Mouse (Mus musculus): ENCODE measurements around the gene Ptger2. TPM values are rescaled to one million over a fixed set of nuclear protein-coding genes. Genes with fewer than 3 reads are reported as not detected.
A peak's percentile ranks its signal among the peaks of the same experiment; 100 is the strongest.

The Ptger2 gene
- polyA plus RNA-seq, 1 experiment from 2014 or later, result 0.32 TPM

DNA sequence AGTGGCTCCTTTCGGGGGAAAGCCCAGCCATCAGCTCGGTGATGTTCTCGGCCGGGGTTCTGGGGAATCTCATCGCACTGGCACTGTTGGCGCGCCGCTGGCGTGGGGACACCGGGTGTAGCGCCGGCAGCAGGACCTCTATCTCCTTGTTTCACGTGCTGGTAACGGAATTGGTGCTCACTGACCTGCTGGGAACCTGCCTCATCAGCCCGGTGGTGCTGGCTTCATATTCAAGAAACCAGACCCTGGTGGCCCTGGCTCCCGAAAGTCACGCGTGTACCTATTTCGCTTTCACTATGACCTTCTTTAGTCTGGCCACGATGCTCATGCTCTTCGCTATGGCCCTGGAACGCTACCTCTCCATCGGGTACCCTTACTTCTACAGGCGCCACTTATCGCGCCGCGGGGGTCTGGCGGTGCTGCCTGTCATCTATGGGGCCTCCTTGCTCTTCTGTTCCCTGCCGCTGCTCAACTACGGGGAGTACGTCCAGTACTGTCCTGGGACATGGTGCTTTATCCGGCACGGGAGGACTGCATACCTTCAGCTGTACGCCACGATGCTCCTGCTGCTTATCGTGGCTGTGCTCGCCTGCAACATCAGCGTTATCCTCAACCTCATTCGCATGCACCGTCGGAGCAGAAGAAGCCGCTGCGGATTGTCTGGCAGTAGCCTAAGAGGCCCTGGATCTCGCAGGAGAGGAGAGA lies 1.2 kb downstream of the Ptger2 start:
- WGBS, result 3% methylated on average over 45 of the region's 45 CpGs
- ATAC-seq (ENCODE audit: low FRiP score) (peak; percentile 41), DNase-seq (ENCODE audit: low spot score) (peak; percentile 58)
- Histone ChIP-seq H3K4me2 (replicated peaks; ENCODE audit: low read depth, low read length) (peak overlapping the region; percentile 52), H3K9me3 (ENCODE audit: control insufficient read depth, low read length) (no peaks in the 10 kb centered on the region), H3K27me3 (ENCODE audit: control insufficient read depth, insufficient read depth, low read length) (peaks cover 6% of the 10 kb centered on the region), H3K27ac (ENCODE audit: low read depth, low read length) (no peak overlapping the region), H3K36me3 (ENCODE audit: control insufficient read depth, insufficient read depth, low read length) (no peaks in the 10 kb centered on the region), H3K4me1 (replicated peaks; ENCODE audit: control insufficient read depth, insufficient read depth, low read length) (no peaks in the 10 kb centered on the region; the same call in 1 of the 2 replicates), H3K4me3 (ENCODE audit: low read depth, low read length) (peak overlapping the region; percentile 39), H3K9ac (ENCODE audit: low read depth, low read length) (peak overlapping the region; percentile 32; the same call in 1 of the 2 replicates)

DNA sequence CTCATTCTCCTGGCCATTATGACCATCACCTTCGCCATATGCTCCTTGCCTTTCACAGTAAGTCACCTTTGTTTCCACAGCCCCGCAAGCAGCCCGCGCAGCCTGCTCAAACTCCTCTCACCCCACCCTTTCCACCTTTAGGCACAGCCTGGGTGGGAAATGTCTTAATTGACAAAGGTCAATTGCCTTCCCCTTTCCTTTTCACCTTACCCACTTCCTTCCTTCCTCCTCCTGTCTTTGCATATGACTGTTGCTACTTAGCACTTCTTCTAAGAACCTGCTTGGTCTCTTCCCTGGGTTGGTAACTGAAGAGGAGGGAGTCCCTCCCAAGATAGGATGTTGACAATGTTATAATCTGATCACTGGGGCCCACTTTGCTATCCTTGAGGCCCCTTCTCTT lies 1.8 kb downstream of the Ptger2 start:
- Histone ChIP-seq H3K36me3 (ENCODE audit: control insufficient read depth, insufficient read depth, low read length) (no peaks in the 10 kb centered on the region), H3K4me1 (replicated peaks; ENCODE audit: control insufficient read depth, insufficient read depth, low read length) (no peaks in the 10 kb centered on the region; the same call in 1 of the 2 replicates), H3K9me3 (ENCODE audit: control insufficient read depth, low read length) (no peaks in the 10 kb centered on the region), H3K4me2 (replicated peaks; ENCODE audit: low read depth, low read length) (peak overlapping the region; percentile 52), H3K4me3 (ENCODE audit: low read depth, low read length) (peak overlapping the region; percentile 39), H3K27ac (ENCODE audit: low read depth, low read length) (no peak overlapping the region), H3K27me3 (ENCODE audit: control insufficient read depth, insufficient read depth, low read length) (peaks cover 6% of the 10 kb centered on the region), H3K9ac (ENCODE audit: low read depth, low read length) (no peak overlapping the region)
- ATAC-seq (ENCODE audit: low FRiP score) (no peak), DNase-seq (ENCODE audit: low spot score) (no peak)
- 33% methylated on average over 4 of the region's 4 CpGs for WGBS

DNA sequence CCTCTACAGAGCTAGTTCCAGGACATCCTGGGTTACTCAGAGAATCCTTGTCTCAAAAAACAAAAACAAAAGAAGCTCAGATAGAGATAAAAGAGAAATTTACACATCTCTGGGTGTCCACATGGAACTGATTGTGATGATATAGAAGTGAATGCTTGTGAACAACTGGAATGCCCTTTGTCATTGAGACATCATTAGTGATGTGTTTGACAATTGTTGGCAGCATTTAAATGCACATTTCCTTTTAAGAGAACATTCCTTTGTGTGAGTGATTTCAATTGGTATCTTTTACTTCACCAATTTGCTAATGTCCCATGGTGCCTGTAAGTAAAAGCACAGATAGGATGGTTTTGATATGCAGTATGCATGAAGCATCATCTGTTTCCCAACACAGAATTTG lies 6.3 kb downstream of the Ptger2 start:
- H3K27me3 ChIP-seq (ENCODE audit: control insufficient read depth, insufficient read depth, low read length), result peaks cover 6% of the 10 kb centered on the region
- ATAC-seq (ENCODE audit: low FRiP score) (no peak), DNase-seq (ENCODE audit: low spot score) (no peak)
- H3K4me3 ChIP-seq (ENCODE audit: low read depth, low read length), result no peak overlapping the region
- H3K4me2 ChIP-seq (replicated peaks; ENCODE audit: low read depth, low read length), result no peak overlapping the region
- H3K9me3 ChIP-seq (ENCODE audit: control insufficient read depth, low read length), result no peaks in the 10 kb centered on the region
- no peaks in the 10 kb centered on the region for H3K36me3 ChIP-seq (ENCODE audit: control insufficient read depth, insufficient read depth, low read length)
- no peaks in the 10 kb centered on the region; the same call in 1 of the 2 replicates for H3K4me1 ChIP-seq (replicated peaks; ENCODE audit: control insufficient read depth, insufficient read depth, low read length)
- no peak overlapping the region for H3K27ac ChIP-seq (ENCODE audit: low read depth, low read length)
- no peak overlapping the region for H3K9ac ChIP-seq (ENCODE audit: low read depth, low read length)

DNA sequence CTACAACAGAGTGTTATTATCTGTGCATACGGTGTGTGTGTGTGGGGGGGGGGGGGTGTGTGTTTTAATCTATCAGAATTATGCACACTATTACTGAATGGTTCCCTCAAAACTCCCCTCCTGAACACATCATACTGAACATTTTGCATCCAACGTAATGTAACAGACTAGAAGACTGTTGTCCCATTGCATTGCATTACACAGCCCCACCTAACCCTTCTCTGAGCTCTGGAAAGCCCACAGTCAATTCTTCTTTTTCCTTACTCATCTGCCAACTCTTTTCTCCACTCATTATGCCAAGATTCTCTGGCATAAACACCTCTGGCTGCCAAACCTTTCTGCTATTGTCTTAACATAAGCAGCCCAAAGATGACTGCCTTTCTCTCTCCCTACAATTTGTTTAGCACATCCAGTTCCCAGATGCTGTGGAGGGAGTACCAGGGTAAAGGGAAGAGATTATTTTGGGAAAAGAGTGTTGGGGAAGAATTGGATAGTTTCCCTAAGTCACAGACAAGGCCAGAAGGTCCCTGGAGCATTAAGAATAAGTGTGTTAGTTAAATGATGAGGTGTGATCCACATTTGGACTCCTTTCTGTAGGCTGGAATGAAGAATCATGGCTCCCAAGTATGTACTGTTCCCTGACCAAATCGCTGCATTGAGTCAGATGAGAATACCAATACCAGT lies 12.2 kb downstream of the Ptger2 start:
- H3K36me3 ChIP-seq (ENCODE audit: control insufficient read depth, insufficient read depth, low read length), result no peaks in the 10 kb centered on the region
- no peaks in the 10 kb centered on the region for H3K9me3 ChIP-seq (ENCODE audit: control insufficient read depth, low read length)
- H3K27ac ChIP-seq (ENCODE audit: low read depth, low read length), result no peak overlapping the region
- DNase-seq (ENCODE audit: low spot score) (no peak), ATAC-seq (ENCODE audit: low FRiP score) (no peak)
- H3K4me3 ChIP-seq (ENCODE audit: low read depth, low read length), result no peak overlapping the region
- H3K4me2 ChIP-seq (replicated peaks; ENCODE audit: low read depth, low read length), result no peak overlapping the region
- no peaks in the 10 kb centered on the region for H3K27me3 ChIP-seq (ENCODE audit: control insufficient read depth, insufficient read depth, low read length)
- no peak overlapping the region for H3K9ac ChIP-seq (ENCODE audit: low read depth, low read length)
- WGBS, result 88% methylated on average over 3 of the region's 3 CpGs
- H3K4me1 ChIP-seq (replicated peaks; ENCODE audit: control insufficient read depth, insufficient read depth, low read length), result no peaks in the 10 kb centered on the region

DNA sequence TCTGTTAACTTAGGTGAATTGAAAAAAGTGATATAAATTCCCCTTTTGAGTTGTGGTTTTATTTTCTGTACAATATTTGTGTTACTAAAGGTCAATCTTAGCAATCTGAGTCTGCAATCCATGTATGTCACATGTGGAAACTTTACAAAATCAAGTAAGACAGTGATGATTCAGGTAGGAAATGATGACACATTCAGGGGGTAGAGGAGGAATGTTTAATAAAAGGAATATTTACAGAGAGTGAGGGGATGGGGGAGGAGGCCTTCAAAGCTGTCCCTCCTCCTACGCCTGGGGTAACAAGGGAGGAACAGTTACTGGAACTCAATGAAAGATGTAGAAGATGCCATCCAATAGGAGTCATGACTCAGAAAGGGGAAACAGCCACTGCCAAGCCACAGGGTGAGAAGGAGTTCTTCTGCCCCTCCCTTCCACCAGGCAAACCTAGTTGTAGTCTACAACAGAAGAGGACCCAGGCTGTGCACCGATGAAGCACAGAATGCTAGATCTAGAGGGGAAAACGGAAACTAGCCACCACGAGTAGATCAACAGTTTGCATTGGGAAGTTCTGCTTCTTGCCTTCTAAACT lies 17.8 kb downstream of the Ptger2 start:
- DNase-seq (ENCODE audit: low spot score), result no peak
- H3K27me3 ChIP-seq (ENCODE audit: control insufficient read depth, insufficient read depth, low read length), result no peaks in the 10 kb centered on the region
- no peak overlapping the region for H3K4me2 ChIP-seq (replicated peaks; ENCODE audit: low read depth, low read length)
- H3K36me3 ChIP-seq (ENCODE audit: control insufficient read depth, insufficient read depth, low read length), result no peaks in the 10 kb centered on the region
- no peaks in the 10 kb centered on the region for H3K4me1 ChIP-seq (replicated peaks; ENCODE audit: control insufficient read depth, insufficient read depth, low read length)
- ATAC-seq (ENCODE audit: low FRiP score), result no peak
- no peak overlapping the region for H3K4me3 ChIP-seq (ENCODE audit: low read depth, low read length)
- no peak overlapping the region for H3K27ac ChIP-seq (ENCODE audit: low read depth, low read length)
- 86% methylated on average over 4 of the region's 4 CpGs for WGBS
- no peak overlapping the region for H3K9ac ChIP-seq (ENCODE audit: low read depth, low read length)
- H3K9me3 ChIP-seq (ENCODE audit: control insufficient read depth, low read length), result no peaks in the 10 kb centered on the region

DNA sequence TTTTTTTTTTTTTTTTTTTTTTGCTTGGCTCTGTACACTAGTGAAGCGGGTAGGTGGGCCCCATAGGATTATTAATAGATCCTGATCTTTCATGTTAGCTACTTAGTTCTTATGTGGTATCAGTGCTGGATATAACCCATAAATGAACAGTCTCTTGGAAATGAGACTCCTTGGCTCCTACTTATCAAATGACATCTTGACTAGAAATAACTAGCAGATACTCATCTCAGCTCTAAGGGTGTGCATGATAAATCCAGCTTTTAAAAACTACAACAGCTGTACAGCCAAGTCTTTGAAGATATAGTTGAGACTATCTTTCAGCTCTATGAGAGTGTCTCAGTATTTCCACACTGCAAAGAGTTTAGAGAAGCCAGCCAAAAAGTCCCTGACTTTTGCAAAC lies 21.2 kb downstream of the Ptger2 start:
- ATAC-seq (ENCODE audit: low FRiP score) (no peak), DNase-seq (ENCODE audit: low spot score) (no peak)
- Histone ChIP-seq H3K4me1 (replicated peaks; ENCODE audit: control insufficient read depth, insufficient read depth, low read length) (no peaks in the 10 kb centered on the region), H3K4me2 (replicated peaks; ENCODE audit: low read depth, low read length) (no peak overlapping the region), H3K9ac (ENCODE audit: low read depth, low read length) (no peak overlapping the region), H3K4me3 (ENCODE audit: low read depth, low read length) (no peak overlapping the region), H3K9me3 (ENCODE audit: control insufficient read depth, low read length) (no peaks in the 10 kb centered on the region), H3K36me3 (ENCODE audit: control insufficient read depth, insufficient read depth, low read length) (no peaks in the 10 kb centered on the region), H3K27me3 (ENCODE audit: control insufficient read depth, insufficient read depth, low read length) (no peaks in the 10 kb centered on the region), H3K27ac (ENCODE audit: low read depth, low read length) (no peak overlapping the region)
- WGBS, result 85% methylated on average over 1 of the region's 1 CpGs

DNA sequence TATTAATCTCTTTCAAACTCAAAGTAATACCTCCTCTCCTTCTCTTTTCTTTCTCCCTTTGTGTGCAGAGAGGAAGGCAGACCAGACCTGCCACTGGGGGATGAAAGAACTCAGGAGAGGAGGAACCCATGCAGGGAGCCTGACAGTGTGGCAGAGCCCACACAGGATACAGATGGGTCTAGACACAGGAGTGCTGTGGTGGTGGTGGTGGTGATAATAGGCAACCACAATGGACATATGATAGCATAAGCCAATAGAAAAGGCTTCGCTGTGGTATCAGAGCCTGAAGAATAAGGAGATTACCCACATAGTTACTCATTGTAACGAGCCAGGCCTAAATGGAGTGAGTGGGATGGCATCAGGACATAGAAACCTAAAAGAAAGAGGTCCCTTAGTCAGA lies 23.3 kb downstream of the Ptger2 start:
- H3K4me3 ChIP-seq (ENCODE audit: low read depth, low read length), result no peak overlapping the region
- no peak overlapping the region for H3K9ac ChIP-seq (ENCODE audit: low read depth, low read length)
- DNase-seq (ENCODE audit: low spot score), result no peak
- no peak overlapping the region for H3K27ac ChIP-seq (ENCODE audit: low read depth, low read length)
- H3K27me3 ChIP-seq (ENCODE audit: control insufficient read depth, insufficient read depth, low read length), result no peaks in the 10 kb centered on the region
- WGBS, result 90% methylated on average over 2 of the region's 2 CpGs
- H3K4me2 ChIP-seq (replicated peaks; ENCODE audit: low read depth, low read length), result no peak overlapping the region
- H3K9me3 ChIP-seq (ENCODE audit: control insufficient read depth, low read length), result no peaks in the 10 kb centered on the region
- no peak for ATAC-seq (ENCODE audit: low FRiP score)
- no peaks in the 10 kb centered on the region for H3K36me3 ChIP-seq (ENCODE audit: control insufficient read depth, insufficient read depth, low read length)
- H3K4me1 ChIP-seq (replicated peaks; ENCODE audit: control insufficient read depth, insufficient read depth, low read length), result no peaks in the 10 kb centered on the region

DNA sequence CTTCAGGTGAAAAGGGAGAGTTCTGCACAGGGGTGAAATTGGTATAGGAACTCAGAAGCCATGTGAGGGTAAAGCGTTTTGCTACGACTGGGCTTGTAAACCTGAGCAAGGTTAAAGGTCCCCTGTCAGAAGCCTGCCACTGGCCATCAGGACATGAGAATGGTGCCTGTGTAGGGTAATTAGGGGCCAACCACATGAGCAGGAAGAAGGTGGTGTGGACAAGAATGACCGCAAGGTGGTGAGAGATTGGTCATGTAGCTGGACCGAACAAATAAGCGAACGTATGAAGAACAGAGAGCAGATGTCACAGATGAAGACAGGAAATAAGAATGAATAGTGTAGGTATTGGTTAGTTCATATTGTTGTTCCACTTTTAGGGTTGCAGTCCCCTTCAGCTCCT lies 23.7 kb downstream of the Ptger2 start:
- DNase-seq (ENCODE audit: low spot score), result no peak
- H3K4me2 ChIP-seq (replicated peaks; ENCODE audit: low read depth, low read length), result no peak overlapping the region
- no peak overlapping the region for H3K27ac ChIP-seq (ENCODE audit: low read depth, low read length)
- WGBS, result 96% methylated on average over 6 of the region's 6 CpGs
- no peaks in the 10 kb centered on the region for H3K9me3 ChIP-seq (ENCODE audit: control insufficient read depth, low read length)
- no peaks in the 10 kb centered on the region for H3K36me3 ChIP-seq (ENCODE audit: control insufficient read depth, insufficient read depth, low read length)
- H3K4me3 ChIP-seq (ENCODE audit: low read depth, low read length), result no peak overlapping the region
- no peak for ATAC-seq (ENCODE audit: low FRiP score)
- no peaks in the 10 kb centered on the region for H3K4me1 ChIP-seq (replicated peaks; ENCODE audit: control insufficient read depth, insufficient read depth, low read length)
- no peaks in the 10 kb centered on the region for H3K27me3 ChIP-seq (ENCODE audit: control insufficient read depth, insufficient read depth, low read length)
- no peak overlapping the region for H3K9ac ChIP-seq (ENCODE audit: low read depth, low read length)

DNA sequence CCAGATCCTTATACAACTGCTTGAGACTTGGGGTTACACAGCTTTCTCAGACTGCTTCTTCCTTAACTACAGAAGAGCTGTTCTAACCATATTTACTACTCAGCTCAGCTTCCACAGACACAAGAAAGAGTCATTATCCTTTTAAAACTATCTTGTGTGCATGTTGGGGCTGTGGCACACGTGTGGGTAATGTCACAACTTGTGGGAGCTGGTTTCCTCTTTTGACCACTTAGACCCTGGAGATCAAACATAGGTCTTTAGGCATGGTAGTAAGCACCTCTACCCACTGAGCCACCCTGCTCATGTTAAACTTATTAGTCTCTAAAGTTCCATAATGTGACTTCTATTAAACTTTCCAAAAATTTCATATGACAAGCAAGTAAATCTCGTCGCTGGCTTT lies 33.6 kb downstream of the Ptger2 start:
- ATAC-seq (ENCODE audit: low FRiP score), result no peak
- no peak overlapping the region for H3K4me3 ChIP-seq (ENCODE audit: low read depth, low read length)
- H3K27ac ChIP-seq (ENCODE audit: low read depth, low read length), result no peak overlapping the region
- no peaks in the 10 kb centered on the region for H3K4me1 ChIP-seq (replicated peaks; ENCODE audit: control insufficient read depth, insufficient read depth, low read length)
- H3K27me3 ChIP-seq (ENCODE audit: control insufficient read depth, insufficient read depth, low read length), result no peaks in the 10 kb centered on the region
- no peak overlapping the region for H3K9ac ChIP-seq (ENCODE audit: low read depth, low read length)
- DNase-seq (ENCODE audit: low spot score), result no peak
- 91% methylated on average over 3 of the region's 3 CpGs for WGBS
- H3K4me2 ChIP-seq (replicated peaks; ENCODE audit: low read depth, low read length), result no peak overlapping the region
- H3K9me3 ChIP-seq (ENCODE audit: control insufficient read depth, low read length), result no peaks in the 10 kb centered on the region
- no peaks in the 10 kb centered on the region for H3K36me3 ChIP-seq (ENCODE audit: control insufficient read depth, insufficient read depth, low read length)
